Mouse (Mus musculus): ENCODE results near the gene Nolc1.

The Nolc1 gene

DNA sequence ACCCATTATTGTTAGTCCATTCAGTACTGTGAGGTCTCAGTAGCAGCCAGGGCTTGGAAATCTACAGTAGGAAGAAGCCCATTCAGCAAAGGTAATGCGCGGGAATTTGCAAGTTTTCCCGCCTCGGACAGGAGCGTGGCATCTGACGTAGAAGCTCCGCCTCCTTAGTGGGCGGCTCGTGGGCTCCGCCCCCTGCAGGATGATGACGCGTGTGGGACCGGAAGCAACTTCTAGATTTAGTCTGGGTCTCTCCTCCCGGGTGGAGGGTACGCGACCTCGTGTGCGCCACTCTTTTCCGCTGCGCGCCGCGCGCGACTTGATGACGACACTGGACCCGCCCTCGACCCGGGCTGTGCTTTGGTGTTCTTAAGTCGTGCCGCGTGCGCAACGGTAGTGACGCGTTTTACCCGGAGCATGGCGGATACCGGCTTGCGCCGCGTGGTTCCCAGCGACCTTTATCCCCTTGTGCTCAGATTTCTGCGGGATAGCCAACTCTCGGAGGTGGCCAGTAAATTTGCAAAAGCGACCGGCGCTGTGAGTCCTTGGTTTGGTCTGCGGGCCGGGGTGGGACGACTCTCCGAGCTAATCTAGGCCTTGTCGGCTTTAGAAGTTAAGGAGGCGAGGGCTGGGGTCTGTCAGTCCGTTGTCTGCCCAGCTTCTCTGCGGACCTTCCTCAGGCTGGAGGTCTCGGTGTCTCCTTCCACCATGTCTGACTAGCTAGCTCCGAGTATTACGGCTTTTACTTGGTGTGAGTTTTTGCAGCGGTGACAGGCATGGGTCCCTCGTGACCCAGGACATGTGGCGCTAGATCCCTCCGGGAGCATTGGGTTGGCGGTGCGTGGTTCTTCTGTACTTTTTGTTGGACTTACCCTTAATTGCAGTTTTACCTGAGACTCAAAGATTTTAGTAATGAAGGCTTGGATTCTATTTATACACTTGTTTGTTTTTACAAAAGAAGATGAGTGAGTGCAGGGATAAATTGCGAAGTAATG is at the start of gene Nolc1:
Nolc1 (plus strand) TSS at position 248 of the 992 bp plus-strand sequence.
- peak; percentile 99 for DNase-seq (ENCODE audit: low spot score)

DNA sequence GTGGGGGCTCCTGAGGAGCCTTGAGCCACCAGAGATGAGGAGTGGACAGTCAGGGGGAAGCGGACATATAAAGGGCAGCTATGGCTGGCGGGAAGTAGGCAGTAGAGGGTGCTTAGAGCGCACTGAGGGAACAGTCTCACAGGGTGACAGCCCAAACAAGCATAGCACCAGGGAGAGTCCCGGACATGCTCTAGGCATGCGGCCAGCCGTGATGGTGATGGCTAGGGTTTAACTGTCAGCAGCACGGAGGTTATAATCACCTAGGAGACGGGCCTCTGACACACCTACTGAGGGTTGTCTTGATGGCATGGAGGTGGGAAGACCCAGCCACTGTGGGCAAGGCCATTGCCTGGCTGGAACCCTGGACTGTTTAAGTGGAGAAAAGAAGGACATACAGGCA is 49.1 kb upstream of the Nolc1 start:
- no peak for DNase-seq (ENCODE audit: low spot score)

DNA sequence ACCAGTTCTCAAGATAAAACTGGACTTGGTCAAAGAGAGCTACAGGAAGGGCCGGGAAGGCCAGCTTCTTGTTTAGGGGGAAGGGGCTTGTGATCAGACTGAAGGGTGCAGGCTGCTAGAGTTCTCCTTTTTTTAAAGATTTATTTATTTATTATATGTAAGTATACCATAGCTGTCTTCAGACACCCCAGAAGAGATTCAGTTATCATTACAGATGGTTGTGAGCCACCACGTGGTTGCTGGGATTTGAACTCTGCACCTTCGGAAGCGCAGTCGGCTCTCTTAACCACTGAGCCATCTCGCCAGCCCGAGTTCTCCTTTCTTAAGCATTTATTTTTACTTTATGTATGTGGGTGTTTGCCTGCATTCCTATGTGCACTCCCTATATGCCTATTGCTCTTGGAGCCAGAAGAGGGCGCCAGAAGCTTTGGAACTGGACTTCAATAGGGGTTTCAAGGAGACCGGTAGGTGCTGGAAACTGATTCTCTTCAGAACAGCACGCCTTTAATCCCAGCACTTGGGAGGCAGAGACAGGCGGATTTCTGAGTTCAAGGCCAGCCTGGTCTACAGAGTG is 46.8 kb upstream of the Nolc1 start:
- no peak for DNase-seq (ENCODE audit: low spot score)

DNA sequence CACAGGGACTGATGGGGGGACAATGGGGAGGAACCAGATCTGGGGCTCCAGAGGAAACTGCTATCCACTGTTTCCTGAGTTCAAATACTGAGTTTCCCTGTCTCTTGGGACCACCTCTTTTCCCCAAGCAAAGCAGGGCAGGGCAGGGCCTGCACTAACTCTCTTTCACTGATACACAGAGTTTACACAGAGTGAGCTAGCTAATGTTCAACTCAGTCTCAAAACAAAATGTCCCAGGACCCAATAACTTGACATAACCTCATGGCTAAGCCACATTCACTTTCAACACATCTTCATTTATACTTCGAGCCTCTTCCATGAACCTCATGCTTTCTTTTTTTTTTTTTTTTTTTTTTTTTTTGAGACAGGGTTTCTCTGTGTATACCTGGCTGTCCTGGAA is 46.0 kb upstream of the Nolc1 start:
- DNase-seq (ENCODE audit: low spot score), result no peak

DNA sequence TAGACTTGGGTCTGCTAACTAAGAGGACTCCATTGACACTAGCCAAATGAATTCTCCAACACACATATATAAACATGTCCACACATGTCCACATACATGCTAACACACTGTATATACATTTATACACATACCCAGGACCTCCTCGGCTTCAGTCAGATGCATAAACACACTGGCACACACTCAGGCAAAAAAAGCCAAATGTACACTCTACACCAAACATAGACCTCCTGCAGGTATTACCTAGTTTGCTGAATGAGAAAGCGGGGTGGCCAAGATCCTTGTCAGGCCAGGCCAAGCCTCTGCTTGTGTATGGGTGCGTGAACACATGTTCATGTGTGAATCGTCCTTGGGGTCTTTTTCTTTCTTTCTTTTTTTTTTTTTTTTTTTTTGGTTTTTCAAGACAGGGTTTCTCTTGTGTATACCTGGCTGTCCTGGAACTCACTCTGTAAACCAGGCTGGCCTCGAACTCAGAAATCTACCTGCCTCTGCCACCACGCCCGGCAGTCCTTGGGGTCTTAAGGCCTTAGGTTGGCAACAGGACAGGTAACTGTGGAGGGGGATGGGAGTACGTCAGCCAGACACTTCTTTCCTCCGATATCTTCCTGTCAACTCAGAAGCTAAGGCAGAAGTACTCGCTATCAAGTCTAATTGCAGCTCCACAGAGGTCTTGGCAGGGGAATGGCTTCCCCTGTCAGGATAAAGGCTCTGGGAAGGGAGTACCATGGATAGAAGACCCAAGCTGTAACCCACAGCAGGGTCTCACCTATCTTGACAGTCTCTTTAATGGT is 45.3 kb upstream of the Nolc1 start:
- DNase-seq (ENCODE audit: low spot score), result no peak

DNA sequence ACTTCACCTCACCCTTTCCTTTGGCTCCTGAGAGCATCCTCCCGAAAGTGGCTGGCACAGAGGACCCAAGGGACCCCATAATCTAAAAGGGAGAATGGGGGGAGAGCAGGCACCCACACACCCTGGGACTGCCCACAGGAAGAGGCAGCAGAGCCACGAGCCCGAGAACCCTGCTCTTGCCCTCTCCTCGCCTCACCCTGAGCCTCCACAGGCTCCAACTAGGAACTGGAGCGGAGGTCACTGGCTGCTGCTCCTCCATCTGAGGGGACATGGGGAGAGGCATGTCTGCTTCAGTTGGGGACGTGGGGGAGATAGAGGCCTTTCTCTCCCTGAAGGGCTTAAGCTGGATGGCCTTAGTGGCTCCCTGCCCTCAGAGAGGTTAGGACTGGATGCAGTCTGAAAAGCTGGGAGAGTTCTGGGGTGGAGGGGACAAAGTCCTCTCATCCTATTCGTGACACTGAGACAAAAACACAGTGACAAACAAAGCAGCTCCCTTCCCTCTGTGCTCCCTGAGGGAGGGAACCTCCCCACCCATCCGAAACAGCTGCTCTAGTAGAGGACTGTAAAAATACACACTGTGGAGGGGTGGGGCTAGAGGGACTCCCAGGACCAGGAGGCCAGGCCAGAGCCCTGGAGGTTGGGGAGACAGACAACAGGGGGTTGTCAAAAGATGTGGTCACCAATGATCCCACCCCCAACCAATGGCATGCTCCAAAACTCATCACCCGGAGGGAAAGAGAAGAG is 43.8 kb upstream of the Nolc1 start:
- no peak for DNase-seq (ENCODE audit: low spot score)

DNA sequence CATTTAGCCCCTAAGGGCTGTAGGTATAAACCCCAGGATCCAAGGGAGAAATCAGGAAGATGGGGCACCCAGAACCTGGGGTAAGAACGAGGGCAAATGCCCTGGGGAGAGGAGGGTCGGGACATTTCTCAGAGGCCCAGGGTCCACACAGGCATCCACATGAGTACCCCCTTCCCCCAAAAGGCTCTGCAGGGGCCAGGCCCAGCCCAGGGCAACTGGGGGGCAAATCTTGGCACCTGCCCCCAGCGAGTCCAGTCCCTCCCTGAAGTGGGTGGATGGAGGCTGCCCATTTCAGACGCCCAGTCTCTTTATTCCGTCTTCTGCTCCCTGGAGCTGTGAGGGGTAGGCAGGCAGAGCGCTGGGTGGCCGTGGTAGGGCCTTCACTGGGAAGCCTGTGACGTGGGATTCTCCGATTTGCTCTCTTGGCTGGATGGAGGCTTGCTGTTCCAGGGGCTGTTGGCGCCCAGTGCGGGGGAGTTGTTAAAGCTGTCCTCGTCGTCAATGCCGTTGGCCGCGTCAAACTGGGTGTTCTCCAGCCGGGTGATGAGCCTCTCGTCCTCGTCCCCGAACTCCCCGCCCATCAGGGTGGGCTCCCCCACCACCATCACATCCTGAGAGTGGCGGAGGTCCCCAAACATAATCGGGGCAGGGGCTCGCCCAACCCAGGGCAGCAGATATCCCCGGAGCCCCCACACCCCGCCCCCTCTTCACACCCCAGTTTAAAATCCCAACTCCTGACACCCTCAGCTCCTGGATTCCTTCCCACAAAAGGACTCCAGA is 42.7 kb upstream of the Nolc1 start:
- no peak for DNase-seq (ENCODE audit: low spot score)

DNA sequence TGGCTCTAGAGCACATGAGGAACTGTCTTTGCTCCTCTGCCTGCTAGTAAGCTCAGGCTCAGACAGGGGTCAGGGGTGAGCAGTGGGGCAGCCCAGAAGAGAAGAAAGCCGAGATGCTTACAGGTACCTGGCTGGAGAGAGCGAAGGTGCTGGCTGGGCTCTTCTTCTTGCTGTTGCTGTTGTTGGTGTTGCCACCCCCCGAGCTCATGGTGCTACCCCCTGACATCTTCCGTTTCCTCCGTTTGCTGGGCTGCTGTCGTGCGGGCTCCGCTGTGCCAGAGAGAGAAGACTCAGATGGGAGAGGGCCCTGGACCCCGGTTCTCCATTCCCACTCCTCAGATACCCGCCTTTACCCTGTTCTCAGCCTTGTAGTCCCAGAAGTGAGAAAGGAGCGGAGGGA is 41.8 kb upstream of the Nolc1 start:
- no peak for DNase-seq (ENCODE audit: low spot score)

DNA sequence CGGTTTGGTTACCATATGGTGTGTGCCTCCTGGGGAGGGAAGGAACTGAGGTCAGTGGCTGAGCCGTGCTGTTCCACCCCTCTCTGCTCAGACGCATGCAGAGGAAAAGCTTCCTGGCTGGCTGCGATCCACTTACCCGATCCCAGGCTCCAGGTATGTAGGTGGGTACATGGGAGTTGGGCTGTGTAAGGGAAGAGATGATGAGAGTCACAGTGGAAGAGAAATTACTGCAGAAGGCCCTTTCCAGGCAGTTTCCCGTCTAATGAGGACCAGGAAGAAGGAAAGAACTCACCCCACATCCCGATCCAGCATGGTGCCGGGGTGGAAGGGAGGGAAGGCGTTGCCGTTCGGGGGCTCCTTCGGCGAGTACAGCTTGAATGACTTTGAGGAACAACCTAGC is 39.7 kb upstream of the Nolc1 start:
- DNase-seq (ENCODE audit: low spot score), result no peak

DNA sequence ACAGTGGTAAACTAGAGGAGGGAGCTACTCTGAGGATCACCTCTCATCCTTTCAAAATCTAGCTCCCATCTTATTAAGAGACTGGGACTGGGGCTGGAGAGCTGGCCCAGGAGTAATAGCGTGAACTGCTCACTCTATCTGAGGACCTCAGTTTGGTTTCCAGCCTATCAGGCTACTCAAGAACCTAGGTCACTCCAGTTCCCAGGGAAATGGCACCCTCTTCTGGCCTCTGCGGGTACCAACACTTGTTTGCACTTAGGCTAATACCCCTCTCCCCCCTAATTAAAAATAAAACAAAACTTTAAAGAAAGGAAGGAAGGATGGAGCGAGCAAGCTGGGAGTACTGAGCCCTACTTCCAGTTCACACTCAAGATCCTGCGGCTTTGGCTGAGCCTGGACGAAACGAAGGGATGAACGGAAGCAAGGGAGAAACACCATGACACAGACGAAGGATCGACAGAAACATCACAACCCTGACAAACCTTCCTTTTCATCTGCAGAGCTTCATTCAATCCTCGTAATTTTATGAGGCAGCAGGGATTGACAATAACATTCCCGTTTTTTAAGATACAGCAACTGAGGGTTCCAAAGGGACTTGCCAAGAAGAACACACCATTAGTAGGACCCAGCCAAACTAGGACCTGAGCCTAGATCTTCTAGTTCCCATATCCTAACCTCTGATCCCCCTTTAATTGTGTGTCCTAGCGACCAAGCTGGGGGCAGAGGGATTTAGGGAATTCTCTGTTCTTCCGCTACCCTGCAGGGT is 39.0 kb upstream of the Nolc1 start:
- no peak for DNase-seq (ENCODE audit: low spot score)

DNA sequence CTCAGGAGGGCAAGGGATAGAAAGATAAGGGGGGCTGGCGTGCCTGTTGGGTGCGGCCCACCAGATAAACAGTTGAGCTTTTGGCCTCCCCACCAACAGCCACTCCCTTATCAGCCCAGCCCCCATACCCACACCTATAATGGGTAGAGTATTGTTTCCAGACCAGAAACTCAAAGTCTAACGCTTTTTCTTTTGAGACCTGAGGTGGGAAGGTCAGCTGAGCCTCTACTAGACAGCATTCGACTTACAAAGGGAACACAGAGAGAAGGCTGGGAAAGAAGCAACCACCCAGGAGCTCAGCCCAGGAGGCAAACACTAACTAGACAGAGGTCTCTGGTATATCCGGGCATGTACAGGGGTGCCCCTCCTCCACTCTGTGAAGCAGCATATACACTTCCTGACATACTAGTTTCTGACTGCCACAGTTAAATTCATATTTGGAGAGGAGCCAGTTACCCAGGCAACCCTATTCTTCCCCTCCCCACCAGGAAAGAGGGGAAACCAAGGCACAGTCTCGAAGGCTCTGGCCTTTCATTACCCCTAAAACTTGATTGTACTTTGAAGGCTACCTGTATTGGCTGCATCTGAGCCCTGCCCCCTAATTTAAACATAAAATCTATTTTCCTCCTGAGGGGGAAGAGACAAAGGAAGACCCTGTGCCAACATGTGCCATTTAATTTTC is 38.3 kb upstream of the Nolc1 start:
- peak; percentile 32 for DNase-seq (ENCODE audit: low spot score)

DNA sequence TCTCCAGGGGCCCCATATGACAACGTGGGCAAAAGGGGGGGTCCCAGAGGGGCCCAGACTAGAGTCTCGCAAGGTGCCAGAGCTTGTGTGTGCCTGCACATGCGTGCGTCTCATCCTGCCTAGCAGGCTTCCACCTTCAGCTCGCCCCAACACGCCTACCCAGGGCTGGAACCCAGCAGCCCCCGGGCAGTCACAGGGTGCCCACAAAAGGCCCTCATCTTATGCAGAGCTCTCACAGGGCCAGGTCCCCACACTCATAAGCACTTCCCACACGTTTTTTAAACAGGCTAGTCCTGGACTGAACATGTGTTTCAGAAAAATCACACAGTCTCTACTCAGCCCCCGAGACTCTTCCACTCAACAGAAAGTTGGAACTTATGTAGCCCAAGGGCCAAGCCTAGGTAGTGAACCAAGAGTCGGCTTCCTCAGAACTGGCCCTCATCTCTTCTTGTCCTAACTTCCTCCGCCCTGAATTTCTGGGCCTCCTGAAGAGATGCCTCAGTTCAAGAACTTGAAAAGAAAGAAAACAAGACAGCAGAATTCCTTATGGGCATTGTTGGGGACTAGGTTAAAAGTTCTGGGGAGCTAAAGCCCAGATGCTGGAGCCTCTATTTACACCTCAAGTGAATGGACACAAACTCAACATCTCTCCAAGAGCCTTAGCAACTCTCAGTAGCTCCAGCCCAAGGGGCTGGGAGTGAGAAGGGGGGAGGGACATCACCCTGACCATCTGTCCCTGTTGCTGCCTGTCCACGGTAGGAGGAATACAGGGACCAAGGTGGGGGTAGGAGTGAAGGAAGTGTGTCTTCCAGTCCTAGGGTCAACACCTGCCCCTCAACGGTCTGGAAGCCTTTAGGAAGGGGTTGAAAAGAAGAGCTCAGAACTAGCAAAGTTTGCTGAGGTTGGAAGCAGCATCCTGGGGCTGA is 37.5 kb upstream of the Nolc1 start:
- no peak for DNase-seq (ENCODE audit: low spot score)

DNA sequence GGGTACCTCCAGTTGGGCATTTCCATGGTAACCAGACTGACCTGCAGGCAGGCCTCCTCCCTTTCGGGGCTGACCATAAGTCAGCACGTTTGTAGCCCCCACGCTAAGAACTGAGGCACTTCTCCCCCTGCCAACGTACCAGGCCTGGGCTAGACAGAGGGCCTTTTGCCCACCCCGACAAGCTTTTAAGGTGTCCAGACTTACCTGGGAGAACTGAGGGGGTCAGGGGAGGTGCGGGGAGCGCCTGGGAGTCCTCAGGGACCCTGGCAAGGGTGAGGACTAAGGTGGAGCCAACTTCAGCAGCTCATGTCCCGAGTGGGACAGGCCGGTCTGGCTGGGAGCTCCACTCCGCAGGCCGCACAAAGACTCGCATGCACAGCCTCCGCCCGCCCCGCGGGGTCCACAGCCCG is 36.8 kb upstream of the Nolc1 start:
- no peak for DNase-seq (ENCODE audit: low spot score)

DNA sequence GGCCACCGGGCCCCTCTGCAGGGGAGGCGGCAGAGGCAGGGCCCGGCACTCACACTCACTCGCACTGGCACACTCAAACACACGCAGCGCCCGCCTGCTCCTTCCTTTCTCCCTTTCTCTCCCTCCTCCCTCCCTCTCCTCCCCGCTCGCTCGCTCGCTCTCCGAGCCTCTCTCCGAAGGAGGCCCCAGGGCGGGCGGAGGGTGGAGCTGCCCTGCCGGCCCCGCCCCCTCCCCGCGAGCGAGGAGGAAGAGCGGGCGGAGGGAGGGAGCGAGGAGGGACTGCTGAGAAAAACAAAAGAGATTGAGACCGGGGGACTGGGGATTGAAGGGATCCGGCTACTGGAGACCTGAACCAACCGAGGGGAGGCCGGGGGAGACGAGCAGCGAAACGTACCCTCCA is 36.2 kb upstream of the Nolc1 start:
- peak; percentile 91 for DNase-seq (ENCODE audit: low spot score)

DNA sequence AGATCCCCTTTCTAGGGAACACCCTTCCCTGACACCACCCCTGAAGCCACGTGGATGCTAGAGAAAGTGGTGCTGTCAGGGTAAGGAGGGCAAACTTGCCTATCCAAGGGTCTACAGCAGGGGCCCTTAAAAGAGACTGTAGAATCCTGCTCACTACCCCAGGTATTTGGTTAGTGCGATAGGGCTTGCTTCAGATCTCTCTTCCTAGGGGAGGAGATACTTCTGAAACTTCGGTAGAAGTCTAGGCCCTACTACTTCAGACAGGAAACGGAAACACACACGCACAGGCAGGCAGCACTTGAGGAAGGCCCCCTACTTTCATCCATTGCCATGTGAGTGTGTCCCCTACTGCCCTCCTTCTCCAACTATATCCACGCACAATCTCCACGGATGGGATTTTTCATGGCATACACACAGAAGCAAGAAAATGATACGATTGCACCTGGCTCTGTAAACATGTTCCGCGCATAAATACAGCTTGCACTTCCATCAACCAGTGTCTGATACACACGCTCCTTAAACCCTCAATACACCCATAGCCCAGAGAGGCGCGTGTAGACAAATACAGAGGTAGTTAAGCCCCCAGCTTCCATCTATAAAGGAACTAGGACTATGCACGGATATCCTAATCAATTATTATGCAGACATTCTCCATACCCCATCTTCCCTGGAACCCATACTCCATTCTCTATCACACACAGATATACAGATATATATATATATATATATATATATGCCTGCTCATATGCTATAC is 35.3 kb upstream of the Nolc1 start:
- peak; percentile 24 for DNase-seq (ENCODE audit: low spot score)

DNA sequence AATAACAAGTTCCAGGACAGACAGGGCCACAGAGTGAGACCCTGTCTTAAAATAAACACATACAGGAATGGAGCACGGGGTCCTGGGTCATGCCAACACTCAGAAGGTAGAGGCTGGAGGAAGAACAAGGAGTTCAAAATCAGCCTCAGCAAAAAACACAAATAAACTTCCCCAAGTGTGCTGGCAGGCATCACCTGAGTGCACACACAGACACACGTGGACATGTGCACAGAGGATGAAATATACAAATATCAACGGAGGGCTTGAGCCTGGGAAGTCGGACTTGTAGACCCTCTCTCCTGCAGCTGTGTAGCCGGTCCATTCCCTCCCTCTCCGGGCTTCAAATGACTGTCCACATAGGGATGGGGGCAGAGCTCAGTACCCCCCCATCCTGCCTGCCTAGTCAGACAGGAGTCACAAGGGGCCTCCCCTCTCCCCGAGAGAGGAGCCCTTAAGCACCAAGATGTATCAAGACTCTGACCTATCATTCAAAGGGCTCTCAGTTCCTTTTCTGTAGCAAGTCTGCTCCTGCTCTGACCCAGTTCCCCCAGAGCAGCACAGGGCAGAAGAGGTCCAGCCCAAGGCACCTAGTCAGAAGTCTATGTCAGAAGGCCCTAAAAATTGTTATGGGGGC is 34.2 kb upstream of the Nolc1 start:
- no peak for DNase-seq (ENCODE audit: low spot score)

DNA sequence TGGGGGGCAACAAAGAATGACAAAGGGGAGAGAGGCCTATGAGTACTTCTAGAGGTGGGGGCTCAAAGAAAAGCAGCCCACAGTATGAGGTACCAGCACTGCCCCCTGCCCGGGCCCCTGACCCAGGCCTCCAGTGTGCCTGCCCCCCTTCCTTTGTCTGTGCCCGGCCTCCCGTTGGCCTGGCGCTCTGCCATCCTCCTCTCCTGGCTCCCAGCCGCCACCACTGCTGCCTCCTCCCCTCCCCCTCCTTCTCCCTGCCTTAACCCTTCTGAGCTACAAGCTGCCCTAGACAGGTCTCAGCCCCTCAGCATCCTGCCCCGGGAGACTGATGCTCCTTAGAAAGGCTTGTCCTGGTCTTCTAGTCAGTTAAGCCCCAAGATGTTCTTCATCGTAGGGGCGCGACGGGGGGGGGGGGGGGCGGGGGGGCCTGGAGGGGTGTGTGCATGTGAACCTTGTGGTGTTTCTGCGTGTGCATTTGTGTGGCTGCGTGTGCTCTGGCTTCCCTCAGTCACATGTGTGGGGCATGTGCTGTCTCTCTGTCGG is 33.7 kb upstream of the Nolc1 start:
- DNase-seq (ENCODE audit: low spot score), result peak; percentile 82
